Mouse (Mus musculus) G1E (cell line): Measurements from ENCODE around the gene Gmds.

Experiments
- CTCF ChIP-seq: IDR thresholded peaks from 2 replicates; pipeline ENCODE4 v1.5.1; 2012; ENCODE audit warnings: low read depth, low read length, inconsistent platforms, mixed read lengths
- POLR2AphosphoS5 ChIP-seq: IDR thresholded peaks from 2 replicates; pipeline ENCODE4 v1.6.1; 2012; ENCODE audit warnings: low read depth, low read length, inconsistent platforms; ENCODE audit not compliant: insufficient replicate concordance

DNA sequence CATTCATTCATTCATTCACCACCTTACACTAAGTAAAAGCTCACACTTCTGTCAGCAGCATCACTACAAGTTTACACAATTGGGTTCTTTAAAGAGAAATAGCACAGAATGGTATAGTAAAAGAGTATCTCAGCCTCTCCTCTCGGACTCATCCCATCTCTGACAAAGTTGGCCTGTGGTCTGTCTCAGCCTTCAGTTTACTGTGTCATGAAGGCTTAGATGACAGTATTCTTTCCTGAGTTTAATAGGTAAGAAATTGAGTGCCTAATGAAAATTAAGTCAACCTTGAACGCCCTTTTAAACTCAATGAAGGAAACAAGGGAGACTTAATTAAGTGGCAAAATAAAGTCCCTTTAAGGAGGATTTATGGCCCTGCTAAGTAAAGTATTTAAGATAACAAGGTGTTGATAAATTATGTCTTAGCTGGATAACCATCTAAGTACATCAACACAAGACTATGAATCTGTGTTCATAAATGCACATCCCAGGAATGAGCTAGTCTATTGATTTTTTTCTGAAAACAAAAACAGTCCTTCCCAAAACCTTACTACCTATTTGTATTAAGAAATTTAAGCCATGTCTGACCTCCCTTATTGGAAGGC lies 160.6 kb downstream of the Gmds start:
- TF ChIP-seq CTCF: no peak
- no peak for TF ChIP-seq POLR2AphosphoS5
